Mouse (Mus musculus): ENCODE results near the gene Icam4. TPM values are rescaled to one million over a fixed set of nuclear protein-coding genes. Genes with fewer than 3 reads are reported as not detected.
"Not testable (repeated sequence)": the region's sequence is repeated elsewhere in the genome, so short reads cannot be mapped to it uniquely, and the experiment has no call there.

Icam4 gene
- total RNA-seq, 2 experiments from 2014 or later: 20.6 to 39.2 TPM

GRCm38 (mm10) chr9:21010362-21010761 lies 18.8 kb upstream of the Icam4 start:
- ATAC-seq (replicated peaks; ENCODE audit: low FRiP score, poor library complexity, severe bottlenecking): no peak

- ATAC-seq (replicated peaks; ENCODE audit: low FRiP score, poor library complexity, severe bottlenecking): not testable (repeated sequence)
Measured at GRCm38 (mm10) chr9:21010939-21011541, 18.1 kb upstream of the Icam4 start.

- no peak for ATAC-seq (replicated peaks; ENCODE audit: low FRiP score, poor library complexity, severe bottlenecking)
Measured at GRCm38 (mm10) chr9:21011846-21012312, 17.3 kb upstream of the Icam4 start.

- ATAC-seq (replicated peaks; ENCODE audit: low FRiP score, poor library complexity, severe bottlenecking): no peak
Measured at GRCm38 (mm10) chr9:21012368-21012767, 16.8 kb upstream of the Icam4 start.

GRCm38 (mm10) chr9:21014691-21015570 lies 14.2 kb upstream of the Icam4 start:
- ATAC-seq (replicated peaks; ENCODE audit: low FRiP score, poor library complexity, severe bottlenecking): no peak

GRCm38 (mm10) chr9:21015571-21016130 lies 13.5 kb upstream of the Icam4 start, which contains the start of gene Icam1:
Gene Icam1 (plus strand): TSS chr9:21015985.
- ATAC-seq (replicated peaks; ENCODE audit: low FRiP score, poor library complexity, severe bottlenecking): 0 out of 2 replicates have a peak, but pooled peaks have one; percentile 38

- no peak for ATAC-seq (replicated peaks; ENCODE audit: low FRiP score, poor library complexity, severe bottlenecking)
Measured at GRCm38 (mm10) chr9:21016331-21017176, 12.6 kb upstream of the Icam4 start.

GRCm38 (mm10) chr9:21017177-21017575 lies 12.0 kb upstream of the Icam4 start:
- no peak for ATAC-seq (replicated peaks; ENCODE audit: low FRiP score, poor library complexity, severe bottlenecking)

GRCm38 (mm10) chr9:21018600-21018999 lies 10.6 kb upstream of the Icam4 start:
- ATAC-seq (replicated peaks; ENCODE audit: low FRiP score, poor library complexity, severe bottlenecking): no peak

- no peak for ATAC-seq (replicated peaks; ENCODE audit: low FRiP score, poor library complexity, severe bottlenecking)
Measured at GRCm38 (mm10) chr9:21021363-21021762, 7.8 kb upstream of the Icam4 start.

GRCm38 (mm10) chr9:21022288-21022687 lies 6.9 kb upstream of the Icam4 start:
- no peak for ATAC-seq (replicated peaks; ENCODE audit: low FRiP score, poor library complexity, severe bottlenecking)

GRCm38 (mm10) chr9:21022726-21023125 lies 6.4 kb upstream of the Icam4 start:
- ATAC-seq (replicated peaks; ENCODE audit: low FRiP score, poor library complexity, severe bottlenecking): no peak

- ATAC-seq (replicated peaks; ENCODE audit: low FRiP score, poor library complexity, severe bottlenecking): no peak
Measured at GRCm38 (mm10) chr9:21025258-21025810, 3.8 kb upstream of the Icam4 start.

GRCm38 (mm10) chr9:21026849-21027248 lies 2.3 kb upstream of the Icam4 start:
- ATAC-seq (replicated peaks; ENCODE audit: low FRiP score, poor library complexity, severe bottlenecking): no peak

GRCm38 (mm10) chr9:21027774-21028290 lies 1.3 kb upstream of the Icam4 start:
- no peak for ATAC-seq (replicated peaks; ENCODE audit: low FRiP score, poor library complexity, severe bottlenecking)

- ATAC-seq (replicated peaks; ENCODE audit: low FRiP score, poor library complexity, severe bottlenecking): 0 out of 2 replicates have a peak, but pooled peaks have one; percentile 4
Measured at GRCm38 (mm10) chr9:21028560-21029110, 538 bp upstream of the Icam4 start.

- ATAC-seq (replicated peaks; ENCODE audit: low FRiP score, poor library complexity, severe bottlenecking): 0 out of 2 replicates have a peak, but pooled peaks have one; percentile 5
Measured at GRCm38 (mm10) chr9:21030055-21030600, 955 bp downstream of the Icam4 start.

- ATAC-seq (replicated peaks; ENCODE audit: low FRiP score, poor library complexity, severe bottlenecking): peak; percentile 61
Measured at GRCm38 (mm10) chr9:21030781-21031250, 1.6 kb downstream of the Icam4 start.

All from erythroblast, adult 5-6 weeks (primary cell).